8 mouse cellular contexts compared by ENCODE assay signal in genomic region chr13:5803540-5804380, GRCm38 (mm10). TPM values are rescaled to one million over a fixed set of nuclear protein-coding genes. Genes with fewer than 3 reads are reported as not detected.
A peak's percentile ranks its signal among the peaks of the same experiment; 100 is the strongest.
DNase-seq lines count a peak whose midpoint lies in the region; TF ChIP-seq lines count a peak whose summit lies in the region.

No protein-coding gene starts in this region.

- H3K27me3 ChIP-seq in liver, adult 2 months (ENCODE audit: control insufficient read depth, insufficient read depth, low read length), result no peaks in the 10 kb centered on the region
- no peaks in the 10 kb centered on the region for H3K27me3 ChIP-seq in kidney, adult 2 months (replicated peaks; ENCODE audit: control insufficient read depth, insufficient read depth, low read length)

- no peak for TF ChIP-seq POLR2A in liver, adult 2 months (IDR thresholded peaks at IDR 0.05; ENCODE audit: extremely low read depth, insufficient read depth, low read length)
- TF ChIP-seq POLR2A in kidney, adult 2 months (IDR thresholded peaks at IDR 0.05; ENCODE audit: low read depth, low read length), result no peak

- WGBS in liver, adult 2 months, result 4% methylated on average over 6 of the region's 6 CpGs
- WGBS in kidney, adult 2 months, result 12% methylated on average over 6 of the region's 6 CpGs

- peaks cover 18% of the 10 kb centered on the region for H3K4me1 ChIP-seq in liver, adult 2 months (ENCODE audit: control insufficient read depth, insufficient read depth, low read length)
- peaks cover 20% of the 10 kb centered on the region for H3K4me1 ChIP-seq in kidney, adult 2 months (ENCODE audit: control insufficient read depth, insufficient read depth, low read length)

- DNase-seq in liver, adult 2 months (ENCODE audit: extremely low read depth, low read depth, low spot score), result peak; percentile 100
- DNase-seq in liver, result no peak
- DNase-seq in adrenal gland, postnatal 25 days, result peak; percentile 38
- peak; percentile 26 to 40 for DNase-seq in gastrocnemius, postnatal 36 days
- peak; percentile 96 for DNase-seq in kidney, adult 2 months
- DNase-seq in lung, postnatal 4 days, result peak; percentile 55 to 70
- no peak for DNase-seq in left cerebral cortex, postnatal 4 days
- no peak for DNase-seq in layer of hippocampus, postnatal 14 days (ENCODE audit: low spot score in 2 of 2)

- 0 out of 2 replicates have a peak overlapping the region, but pooled peaks have one; percentile 50 for H3K9ac ChIP-seq in liver, adult 2 months (ENCODE audit: low read depth, low read length)

- no peaks in the 10 kb centered on the region for H3K36me3 ChIP-seq in liver, adult 2 months (ENCODE audit: control insufficient read depth, insufficient read depth, low read length)
- no peaks in the 10 kb centered on the region for H3K36me3 ChIP-seq in kidney, adult 2 months (ENCODE audit: control insufficient read depth, insufficient read depth, low read length)

- H3K4me3 ChIP-seq in liver, adult 2 months (ENCODE audit: insufficient read depth, low read depth, low read length), result peak overlapping the region; percentile 23; the same call in 1 of the 2 replicates
- H3K4me3 ChIP-seq in kidney, adult 2 months (ENCODE audit: insufficient read depth, low read depth, low read length), result no peak overlapping the region

- no peaks in the 10 kb centered on the region for H3K79me2 ChIP-seq in liver, adult 2 months (ENCODE audit: control insufficient read depth, insufficient read depth, low read length)

- intact Hi-C loops in gastrocnemius, postnatal 36 days (cut with DNase I), result no loop called here
- intact Hi-C loops in left cerebral cortex, postnatal 4 days (cut with DNase I), result no loop called here

- TF ChIP-seq CTCF in liver, adult 2 months (IDR thresholded peaks at IDR 0.05; ENCODE audit: low read depth, low read length), result no peak
- TF ChIP-seq CTCF in kidney, adult 2 months (conservative IDR thresholded peaks at IDR 0.05; ENCODE audit: insufficient read depth, insufficient read length, low read depth, low read length), result no peak

- H3K27ac ChIP-seq in liver, adult 2 months (replicated peaks; ENCODE audit: insufficient read depth, low read depth, low read length), result peak overlapping the region; percentile 95
- H3K27ac ChIP-seq in kidney, adult 2 months (ENCODE audit: insufficient read depth, low read depth, low read length), result peak overlapping the region; percentile 100

RNA-seq across cellular contexts. Expression of gene Klf6, which starts 57.5 kb away (rescaled TPM):
- total RNA-seq in liver, adult 2 months (2014; rRNA removed), result 8.1 and 11.5 TPM in 2 replicates
- 1.3 and 1.9 TPM in 2 replicates for polyA plus RNA-seq in liver, adult 2 months (2012; rRNA removed)
- total RNA-seq in adrenal gland, postnatal 25 days (2021), result 30.6 and 37.6 TPM in 2 replicates
- 10 to 100 TPM; 19.3 to 32.5 TPM for total RNA-seq in gastrocnemius, postnatal 36 days (2021)
- 10.0 and 10.7 TPM in 2 replicates for polyA plus RNA-seq in kidney, adult 2 months (2012; rRNA removed)
- 100 to 1,000 TPM; 112 to 117 TPM for total RNA-seq in left cerebral cortex, postnatal 4 days (2021)
- 10 to 100 TPM; 29.9 to 38.2 TPM for total RNA-seq in layer of hippocampus, postnatal 14 days (2021)

Comparison
In these comparisons a context has a peak if more than half of its experiments do, and no peak if none do; other contexts are left out.
1. DNase-seq: peak in liver, adult 2 months (single experiment), adrenal gland, postnatal 25 days (single experiment), gastrocnemius, postnatal 36 days (2 of 2), kidney, adult 2 months (single experiment) and lung, postnatal 4 days (2 of 2); none in liver (single experiment), left cerebral cortex, postnatal 4 days (single experiment) and layer of hippocampus, postnatal 14 days (0 of 2).